Mouse (Mus musculus) spleen, adult 2 months (tissue): Measurements from ENCODE around the gene Gm13285.
A peak's percentile ranks its signal among the peaks of the same experiment; 100 is the strongest.
"Not testable (repeated sequence)": the region's sequence is repeated elsewhere in the genome, so short reads cannot be mapped to it uniquely, and the experiment has no call there.

Experiments
- CTCF ChIP-seq: fragments of 200-500 bp; IDR thresholded peaks from 2 replicates; pipeline ENCODE4 v1.5.1; 2011; ENCODE audit warnings: mild to moderate bottlenecking, inconsistent platforms; ENCODE audit not compliant: insufficient read depth, insufficient read length, insufficient replicate concordance; ENCODE audit errors: extremely low read depth
- POLR2A ChIP-seq: fragments of 200-500 bp; IDR thresholded peaks from 2 replicates; pipeline ENCODE4 v1.6.1; 2011; ENCODE audit warnings: low read depth, low read length, inconsistent platforms

DNA sequence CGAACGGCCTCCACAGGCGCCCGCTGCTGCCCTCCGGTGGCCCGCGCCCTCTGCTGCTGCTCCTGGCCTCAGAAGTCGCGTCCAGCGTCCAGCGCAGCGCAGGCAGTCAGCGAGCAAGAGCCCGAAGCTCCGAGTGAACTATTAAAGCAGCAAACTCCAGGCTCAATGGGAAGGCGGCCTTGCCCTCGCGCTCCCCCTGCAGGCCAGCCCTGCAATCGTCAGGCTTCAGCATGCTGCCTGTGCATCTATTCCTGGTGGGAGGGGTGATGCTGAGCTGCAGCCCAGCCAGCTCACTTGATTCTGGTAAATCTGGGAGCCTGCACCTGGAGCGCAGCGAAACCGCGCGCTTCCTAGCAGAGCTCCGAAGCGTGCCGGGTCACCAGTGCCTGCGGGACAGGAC, 11.1 kb upstream of the Gm13285 start, which contains the start of gene Gm13277:
- not testable (repeated sequence) for TF ChIP-seq POLR2A
- peak; percentile 28; the same call in 1 of the 2 replicates for TF ChIP-seq CTCF
